Mouse (Mus musculus): Measurements from ENCODE around the gene Prrt2. TPM values are rescaled to one million over a fixed set of nuclear protein-coding genes. Genes with fewer than 3 reads are reported as not detected.
A peak's percentile ranks its signal among the peaks of the same experiment; 100 is the strongest.

Prrt2 gene
- polyA plus RNA-seq (2014; fragmentation: Nextera tagmentation; extraction: Ambion mirVana), result 13.7 and 20.1 TPM in 2 replicates

GRCm38 (mm10) chr7:127020901-127021562, at the start of gene Prrt2, which contains the start of gene Gm42742:
Gene Prrt2 (minus strand): TSS chr7:127021211.
Gene Gm42742 (minus strand): TSS chr7:127021097.
- Histone ChIP-seq H3K36me3 (ENCODE audit: control insufficient read depth, insufficient read depth, low read length) (peaks cover 35% of the 10 kb centered on the region), H3K4me1 (ENCODE audit: control insufficient read depth, insufficient read depth, low read length) (peaks cover 41% of the 10 kb centered on the region), H3K4me3 (ENCODE audit: low read depth, low read length) (peak within 1 kb of the TSS; percentile 50), H3K9ac (ENCODE audit: low read length) (peak within 1 kb of the TSS; percentile 85), H3K9me3 (replicated peaks; ENCODE audit: control insufficient read depth, low read length) (no peaks in the 10 kb centered on the region), H3K27ac (ENCODE audit: low read depth, low read length) (peak within 1 kb of the TSS; percentile 85), H3K4me2 (ENCODE audit: low read length) (peak within 1 kb of the TSS; percentile 64), H3K27me3 (replicated peaks; ENCODE audit: control insufficient read depth, insufficient read depth, low read length) (no peaks in the 10 kb centered on the region)
- peak; percentile 74 for DNase-seq (ENCODE audit: low spot score)
- under 1% methylated on average over 37 of the region's 37 CpGs for WGBS
- peak; percentile 27 for ATAC-seq

GRCm38 (mm10) chr7:127066317-127066716, 45.3 kb upstream of the Prrt2 start:
- H3K4me2 ChIP-seq (ENCODE audit: low read length), result no peak overlapping the region
- DNase-seq (ENCODE audit: low spot score) (no peak), ATAC-seq (no peak)
- no peaks in the 10 kb centered on the region for H3K4me1 ChIP-seq (ENCODE audit: control insufficient read depth, insufficient read depth, low read length)
- WGBS, result 87% methylated on average over 4 of the region's 4 CpGs
- H3K36me3 ChIP-seq (ENCODE audit: control insufficient read depth, insufficient read depth, low read length), result no peaks in the 10 kb centered on the region
- no peak overlapping the region for H3K9ac ChIP-seq (ENCODE audit: low read length)
- no peak overlapping the region for H3K27ac ChIP-seq (ENCODE audit: low read depth, low read length)
- no peak overlapping the region for H3K4me3 ChIP-seq (ENCODE audit: low read depth, low read length)
- no peaks in the 10 kb centered on the region for H3K9me3 ChIP-seq (replicated peaks; ENCODE audit: control insufficient read depth, low read length)
- no peaks in the 10 kb centered on the region for H3K27me3 ChIP-seq (replicated peaks; ENCODE audit: control insufficient read depth, insufficient read depth, low read length)

- ATAC-seq, result no peak
- no peaks in the 10 kb centered on the region for H3K27me3 ChIP-seq (replicated peaks; ENCODE audit: control insufficient read depth, insufficient read depth, low read length)
- no peak for DNase-seq (ENCODE audit: low spot score)
- no peaks in the 10 kb centered on the region for H3K4me1 ChIP-seq (ENCODE audit: control insufficient read depth, insufficient read depth, low read length)
- no peak overlapping the region for H3K9ac ChIP-seq (ENCODE audit: low read length)
- H3K4me3 ChIP-seq (ENCODE audit: low read depth, low read length), result no peak overlapping the region
- H3K36me3 ChIP-seq (ENCODE audit: control insufficient read depth, insufficient read depth, low read length), result no peaks in the 10 kb centered on the region
- WGBS, result 89% methylated on average over 6 of the region's 6 CpGs
- H3K27ac ChIP-seq (ENCODE audit: low read depth, low read length), result no peak overlapping the region
- no peaks in the 10 kb centered on the region for H3K9me3 ChIP-seq (replicated peaks; ENCODE audit: control insufficient read depth, low read length)
- H3K4me2 ChIP-seq (ENCODE audit: low read length), result no peak overlapping the region
Observed at GRCm38 (mm10) chr7:127065538-127065937, 44.5 kb upstream of the Prrt2 start.

GRCm38 (mm10) chr7:127055026-127055585, 34.1 kb upstream of the Prrt2 start:
- DNase-seq (ENCODE audit: low spot score) (no peak), ATAC-seq (no peak)
- no peak overlapping the region for H3K4me3 ChIP-seq (ENCODE audit: low read depth, low read length)
- H3K36me3 ChIP-seq (ENCODE audit: control insufficient read depth, insufficient read depth, low read length), result no peaks in the 10 kb centered on the region
- no peak overlapping the region for H3K9ac ChIP-seq (ENCODE audit: low read length)
- no peaks in the 10 kb centered on the region for H3K27me3 ChIP-seq (replicated peaks; ENCODE audit: control insufficient read depth, insufficient read depth, low read length)
- H3K4me2 ChIP-seq (ENCODE audit: low read length), result no peak overlapping the region
- no peaks in the 10 kb centered on the region for H3K9me3 ChIP-seq (replicated peaks; ENCODE audit: control insufficient read depth, low read length)
- WGBS, result 66% methylated on average over 5 of the region's 5 CpGs
- no peaks in the 10 kb centered on the region for H3K4me1 ChIP-seq (ENCODE audit: control insufficient read depth, insufficient read depth, low read length)
- no peak overlapping the region for H3K27ac ChIP-seq (ENCODE audit: low read depth, low read length)

- H3K4me1 ChIP-seq (ENCODE audit: control insufficient read depth, insufficient read depth, low read length), result peaks cover 6% of the 10 kb centered on the region; the same call in 1 of the 2 replicates
- H3K9ac ChIP-seq (ENCODE audit: low read length), result peak within 1 kb of the TSS; percentile 84
- H3K4me3 ChIP-seq (ENCODE audit: low read depth, low read length), result peak within 1 kb of the TSS; percentile 75
- no peaks in the 10 kb centered on the region for H3K9me3 ChIP-seq (replicated peaks; ENCODE audit: control insufficient read depth, low read length)
- ATAC-seq (peak; percentile 94), DNase-seq (ENCODE audit: low spot score) (peak; percentile 95)
- 0 out of 2 replicates have a peak, but pooled peaks cover 14% of the 10 kb centered on the region for H3K36me3 ChIP-seq (ENCODE audit: control insufficient read depth, insufficient read depth, low read length)
- 0 out of 2 replicates have a peak within 1 kb of the TSS, but pooled peaks have one; percentile 5 for H3K27ac ChIP-seq (ENCODE audit: low read depth, low read length)
- under 1% methylated on average over 52 of the region's 53 CpGs for WGBS
- peak within 1 kb of the TSS; percentile 77 for H3K4me2 ChIP-seq (ENCODE audit: low read length)
- no peaks in the 10 kb centered on the region for H3K27me3 ChIP-seq (replicated peaks; ENCODE audit: control insufficient read depth, insufficient read depth, low read length)
Observed at GRCm38 (mm10) chr7:127041851-127042672, 21.1 kb upstream of the Prrt2 start, which contains the start of gene Kif22. Gene Kif22 (minus strand): TSS chr7:127042471.

GRCm38 (mm10) chr7:127031244-127031643, 10.2 kb upstream of the Prrt2 start:
- no peak overlapping the region for H3K4me2 ChIP-seq (ENCODE audit: low read length)

GRCm38 (mm10) chr7:127030172-127030571, 9.2 kb upstream of the Prrt2 start:
- H3K4me3 ChIP-seq (ENCODE audit: low read depth, low read length), result no peak overlapping the region
- 97% methylated on average over 1 of the region's 1 CpGs for WGBS
- no peak for ATAC-seq
- no peak overlapping the region for H3K27ac ChIP-seq (ENCODE audit: low read depth, low read length)
- no peak overlapping the region for H3K9ac ChIP-seq (ENCODE audit: low read length)
- H3K9me3 ChIP-seq (replicated peaks; ENCODE audit: control insufficient read depth, low read length), result no peaks in the 10 kb centered on the region
- no peak for DNase-seq (ENCODE audit: low spot score)
- H3K4me2 ChIP-seq (ENCODE audit: low read length), result no peak overlapping the region
- peaks cover 6% of the 10 kb centered on the region for H3K4me1 ChIP-seq (ENCODE audit: control insufficient read depth, insufficient read depth, low read length)
- no peaks in the 10 kb centered on the region for H3K27me3 ChIP-seq (replicated peaks; ENCODE audit: control insufficient read depth, insufficient read depth, low read length)
- H3K36me3 ChIP-seq (ENCODE audit: control insufficient read depth, insufficient read depth, low read length), result peaks cover 59% of the 10 kb centered on the region

More at GRCm38 (mm10) chr7:127031244-127031643, 10.2 kb upstream of the Prrt2 start:
- H3K9ac ChIP-seq (ENCODE audit: low read length), result no peak overlapping the region
- DNase-seq (ENCODE audit: low spot score) (no peak), ATAC-seq (no peak)
- WGBS, result 89% methylated on average over 1 of the region's 1 CpGs
- H3K27me3 ChIP-seq (replicated peaks; ENCODE audit: control insufficient read depth, insufficient read depth, low read length), result no peaks in the 10 kb centered on the region
- no peaks in the 10 kb centered on the region for H3K9me3 ChIP-seq (replicated peaks; ENCODE audit: control insufficient read depth, low read length)
- H3K36me3 ChIP-seq (ENCODE audit: control insufficient read depth, insufficient read depth, low read length), result peaks cover 65% of the 10 kb centered on the region
- H3K4me3 ChIP-seq (ENCODE audit: low read depth, low read length), result no peak overlapping the region
- H3K27ac ChIP-seq (ENCODE audit: low read depth, low read length), result no peak overlapping the region
- H3K4me1 ChIP-seq (ENCODE audit: control insufficient read depth, insufficient read depth, low read length), result peaks cover 6% of the 10 kb centered on the region

- DNase-seq (ENCODE audit: low spot score) (no peak), ATAC-seq (no peak)
- Histone ChIP-seq H3K9ac (ENCODE audit: low read length) (peak overlapping the region; percentile 50), H3K36me3 (ENCODE audit: control insufficient read depth, insufficient read depth, low read length) (peaks cover 56% of the 10 kb centered on the region), H3K27me3 (replicated peaks; ENCODE audit: control insufficient read depth, insufficient read depth, low read length) (no peaks in the 10 kb centered on the region), H3K4me2 (ENCODE audit: low read length) (peak overlapping the region; percentile 55), H3K27ac (ENCODE audit: low read depth, low read length) (peak overlapping the region; percentile 99), H3K9me3 (replicated peaks; ENCODE audit: control insufficient read depth, low read length) (no peaks in the 10 kb centered on the region), H3K4me1 (ENCODE audit: control insufficient read depth, insufficient read depth, low read length) (peaks cover 25% of the 10 kb centered on the region), H3K4me3 (ENCODE audit: low read depth, low read length) (peak overlapping the region; percentile 97)
- WGBS, result 60% methylated on average over 8 of the region's 8 CpGs
Observed at GRCm38 (mm10) chr7:127027885-127028284, 6.9 kb upstream of the Prrt2 start.

Measured in forebrain, embryonic 14.5 days (tissue).